Mouse (Mus musculus) small intestine, adult 2 months (tissue): ENCODE data around the gene Bcas1.

Source experiments
- CTCF ChIP-seq: fragments of 200-500 bp; IDR thresholded peaks from 2 replicates; pipeline ENCODE4 v1.5.1; 2012; ENCODE audit warnings: low read depth, mild to moderate bottlenecking, control low read depth, inconsistent platforms, low read length, moderate library complexity, mixed read lengths; ENCODE audit not compliant: insufficient replicate concordance, insufficient read length; ENCODE audit errors: extremely low read depth
- POLR2A ChIP-seq: fragments of 200-500 bp; IDR thresholded peaks from 2 replicates; pipeline ENCODE4 v1.6.1; 2012; ENCODE audit warnings: low read depth, mild to moderate bottlenecking, control low read depth, inconsistent platforms, low read length, moderate library complexity

DNA sequence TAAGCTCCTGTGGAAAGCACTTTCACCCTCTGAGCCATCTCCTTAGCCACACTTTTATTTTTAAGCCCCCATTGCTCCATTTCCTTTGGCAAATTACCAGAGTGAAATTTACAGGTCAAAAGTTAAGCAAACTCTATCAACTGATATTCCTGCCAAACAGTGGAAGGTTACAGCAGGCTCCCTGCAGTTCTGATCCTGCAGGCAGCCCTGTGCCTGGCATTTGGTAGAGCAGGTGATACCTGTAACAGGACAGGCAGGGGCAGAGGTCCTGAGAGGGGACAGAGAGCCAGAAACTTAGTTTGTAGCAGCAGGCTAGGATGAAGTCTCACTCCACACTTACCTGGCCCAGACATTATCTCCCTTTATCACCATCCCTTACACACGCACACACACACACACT, 35.7 kb downstream of the Bcas1 start:
- TF ChIP-seq CTCF, result no peak
- no peak for TF ChIP-seq POLR2A
